Mouse (Mus musculus) liver, embryonic 18 days (tissue): ENCODE measurements around the gene Shisal1. TPM values are rescaled to one million over a fixed set of nuclear protein-coding genes. Genes with fewer than 3 reads are reported as not detected.

ENCODE experiments used
- polyA plus RNA-seq: library from polyadenylated mRNA; depleted of rRNA; stranded (reverse); fragments of >200 nt; gene quantifications from 2 replicates; pipeline ENCODE4 v1.2.3, GENCODE M21; 2012; rRNA removed

Gene Shisal1
- polyA plus RNA-seq, result 0.05 and 0.06 TPM in 2 replicates

DNA sequence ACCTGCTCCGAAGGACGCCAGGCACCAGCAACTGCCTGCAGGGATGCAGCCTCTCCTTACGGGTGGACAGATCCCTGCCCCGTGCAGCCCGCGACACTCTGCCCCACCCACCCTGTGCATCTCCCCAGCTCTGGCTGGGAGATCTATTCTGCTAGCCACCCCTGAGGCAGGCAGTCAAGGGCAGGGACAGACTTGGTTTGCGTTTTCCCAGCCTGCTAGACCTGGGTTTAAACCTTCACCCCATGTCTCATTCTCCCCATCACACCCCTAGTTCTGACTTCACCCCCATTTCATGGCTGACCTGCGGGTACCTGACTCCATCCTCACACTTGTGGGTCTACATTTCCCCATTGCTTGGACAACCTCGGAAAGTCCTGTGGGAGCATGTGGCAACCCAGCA, at the start of gene Shisal1:
Shisal1 (minus strand) TSS at position 101 of the 400 bp plus-strand sequence.

Other genes with a start within 250 kb of the Shisal1 start
- 13.6 and 14.7 TPM in 2 replicates for gene Parvb, start 215.1 kb downstream of the Shisal1 start, polyA plus RNA-seq
- gene Parvg, start 123.1 kb downstream of the Shisal1 start, polyA plus RNA-seq, result 13.0 and 14.1 TPM in 2 replicates
- gene Rtl6, start 110.7 kb upstream of the Shisal1 start, polyA plus RNA-seq, result 0.72 and 0.77 TPM in 2 replicates
- 5.0 and 5.7 TPM in 2 replicates for gene Prr5, start 222.5 kb upstream of the Shisal1 start, polyA plus RNA-seq